Mouse (Mus musculus): ENCODE results near the gene Bnipl. TPM values are rescaled to one million over a fixed set of nuclear protein-coding genes. Genes with fewer than 3 reads are reported as not detected.

Bnipl gene
- polyA plus RNA-seq, 1 experiment from 2014 or later: 1.2 TPM

GRCm38 (mm10) chr3:95286510-95286909, 35.5 kb upstream of the Bnipl start:
- peaks cover 38% of the 10 kb centered on the region for H3K36me3 ChIP-seq
- peaks cover 37% of the 10 kb centered on the region for H3K4me1 ChIP-seq
- no peak for ATAC-seq (replicated peaks; ENCODE audit: low FRiP score)
- H3K27ac ChIP-seq: peak overlapping the region; percentile 59; the same call in 1 of the 2 replicates
- H3K4me3 ChIP-seq (replicated peaks): no peak overlapping the region
- no peaks in the 10 kb centered on the region for H3K27me3 ChIP-seq
- no peak overlapping the region for H3K9ac ChIP-seq
- whole genome bisulfite sequencing: 81% methylated on average over 7 of the region's 7 CpGs
- no peak overlapping the region for H3K4me2 ChIP-seq
- no peaks in the 10 kb centered on the region for H3K9me3 ChIP-seq (replicated peaks)

- Histone ChIP-seq H3K4me1 (peaks cover 37% of the 10 kb centered on the region), H3K27ac (peak overlapping the region; percentile 59; the same call in 1 of the 2 replicates), H3K9ac (no peak overlapping the region), H3K9me3 (replicated peaks) (no peaks in the 10 kb centered on the region), H3K36me3 (peaks cover 33% of the 10 kb centered on the region), H3K4me2 (no peak overlapping the region), H3K27me3 (no peaks in the 10 kb centered on the region), H3K4me3 (replicated peaks) (no peak overlapping the region)
- 50% methylated on average over 5 of the region's 5 CpGs for WGBS
- ATAC-seq (replicated peaks; ENCODE audit: low FRiP score): no peak
These were observed 35.0 kb upstream of the Bnipl start for GRCm38 (mm10) chr3:95286011-95286410.

DNA sequence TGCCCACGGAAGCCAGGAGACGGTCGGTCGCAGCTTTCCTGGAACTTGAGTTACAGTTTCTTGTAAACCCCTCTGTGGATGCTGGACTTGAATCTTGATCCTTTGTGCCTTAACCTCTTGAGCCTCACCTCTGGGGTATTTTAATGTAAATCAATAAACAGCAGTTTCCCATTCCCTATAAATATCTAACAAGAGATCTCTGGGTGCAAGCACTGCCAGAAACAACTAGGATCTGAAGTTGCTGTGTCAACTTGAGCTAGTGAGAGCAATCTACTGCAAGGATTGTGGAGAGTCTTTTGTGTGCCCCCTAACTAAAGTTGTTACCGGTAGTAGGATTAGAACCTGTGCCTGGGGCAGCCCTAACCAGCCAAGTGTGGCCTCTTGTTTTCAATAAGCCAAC, 34.4 kb upstream of the Bnipl start:
- WGBS: 85% methylated on average over 5 of the region's 5 CpGs
- ATAC-seq (replicated peaks; ENCODE audit: low FRiP score): no peak
- H3K4me2 ChIP-seq: no peak overlapping the region
- H3K4me1 ChIP-seq: peaks cover 42% of the 10 kb centered on the region
- peaks cover 27% of the 10 kb centered on the region for H3K36me3 ChIP-seq
- peak overlapping the region; percentile 59; the same call in 1 of the 2 replicates for H3K27ac ChIP-seq
- H3K9me3 ChIP-seq (replicated peaks): no peaks in the 10 kb centered on the region
- no peaks in the 10 kb centered on the region for H3K27me3 ChIP-seq
- no peak overlapping the region for H3K4me3 ChIP-seq (replicated peaks)
- H3K9ac ChIP-seq: no peak overlapping the region

- Histone ChIP-seq H3K36me3 (peaks cover 22% of the 10 kb centered on the region), H3K27ac (0 out of 2 replicates have a peak overlapping the region, but pooled peaks have one; percentile 25), H3K9me3 (replicated peaks) (no peaks in the 10 kb centered on the region), H3K27me3 (no peaks in the 10 kb centered on the region), H3K9ac (peak overlapping the region; percentile 8; the same call in 1 of the 2 replicates), H3K4me3 (replicated peaks) (peak overlapping the region; percentile 83), H3K4me2 (peak overlapping the region; percentile 87), H3K4me1 (peaks cover 38% of the 10 kb centered on the region)
- ATAC-seq (replicated peaks; ENCODE audit: low FRiP score): no peak
- 81% methylated on average over 12 of the region's 12 CpGs for WGBS
These were observed 33.7 kb upstream of the Bnipl start for GRCm38 (mm10) chr3:95284501-95285281.

DNA sequence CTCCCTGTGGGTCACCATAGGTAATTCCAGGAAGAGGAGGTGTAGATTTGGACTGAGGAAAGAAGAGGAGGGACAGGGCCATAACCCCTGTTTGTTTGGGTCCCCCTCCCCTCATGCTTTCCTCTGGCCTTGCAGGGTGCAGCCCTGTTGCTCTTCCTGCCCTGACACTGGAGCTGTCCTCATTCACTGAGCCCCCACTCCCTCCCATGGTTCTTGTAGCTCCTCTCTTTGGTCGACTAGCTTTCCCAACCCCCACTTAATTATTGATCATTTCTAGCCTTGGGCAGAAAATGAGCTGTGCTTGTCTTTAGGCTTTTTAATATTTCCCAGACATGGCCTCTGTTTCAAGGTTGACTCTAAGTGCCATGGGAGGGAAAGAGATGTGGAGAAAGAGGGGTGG, 33.1 kb upstream of the Bnipl start:
- H3K9ac ChIP-seq: peak overlapping the region; percentile 81; the same call in 1 of the 2 replicates
- H3K27me3 ChIP-seq: no peaks in the 10 kb centered on the region
- peak overlapping the region; percentile 87 for H3K4me2 ChIP-seq
- peak overlapping the region; percentile 83 for H3K4me3 ChIP-seq (replicated peaks)
- peaks cover 16% of the 10 kb centered on the region for H3K36me3 ChIP-seq
- H3K9me3 ChIP-seq (replicated peaks): no peaks in the 10 kb centered on the region
- ATAC-seq (replicated peaks; ENCODE audit: low FRiP score): no peak
- peaks cover 38% of the 10 kb centered on the region for H3K4me1 ChIP-seq
- 22% methylated on average over 1 of the region's 1 CpGs for WGBS
- H3K27ac ChIP-seq: peak overlapping the region; percentile 99

DNA sequence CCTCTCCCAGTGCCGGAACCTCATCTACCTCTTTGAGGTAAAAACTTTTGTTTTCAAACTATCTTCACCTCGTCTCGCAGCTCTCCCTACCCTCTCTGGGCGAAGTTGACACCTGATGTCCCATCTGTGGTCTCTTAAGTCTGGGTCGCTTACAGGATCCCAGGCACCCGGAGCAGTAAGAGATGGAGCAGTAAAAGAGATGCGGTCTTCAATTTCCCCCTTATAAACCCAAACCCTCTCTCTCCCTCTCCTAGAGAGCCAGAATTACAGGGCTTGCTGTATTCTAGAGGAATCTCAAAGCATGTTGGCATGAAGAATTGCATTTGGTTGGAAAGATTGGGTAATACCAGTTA, 32.6 kb upstream of the Bnipl start:
- WGBS: under 1% methylated on average over 7 of the region's 7 CpGs
- Histone ChIP-seq H3K4me2 (peak overlapping the region; percentile 87), H3K27ac (peak overlapping the region; percentile 99), H3K4me3 (replicated peaks) (peak overlapping the region; percentile 83), H3K4me1 (peaks cover 38% of the 10 kb centered on the region), H3K27me3 (no peaks in the 10 kb centered on the region), H3K9ac (peak overlapping the region; percentile 81), H3K9me3 (replicated peaks) (no peaks in the 10 kb centered on the region), H3K36me3 (peaks cover 12% of the 10 kb centered on the region)
- ATAC-seq (replicated peaks; ENCODE audit: low FRiP score): no peak

- H3K36me3 ChIP-seq: peaks cover 6% of the 10 kb centered on the region
- WGBS: under 1% methylated on average over 51 of the region's 51 CpGs
- H3K27ac ChIP-seq: peak overlapping the region; percentile 99
- peak overlapping the region; percentile 81 for H3K9ac ChIP-seq
- no peaks in the 10 kb centered on the region for H3K9me3 ChIP-seq (replicated peaks)
- peaks cover 38% of the 10 kb centered on the region for H3K4me1 ChIP-seq
- peak overlapping the region; percentile 87 for H3K4me2 ChIP-seq
- ATAC-seq (replicated peaks; ENCODE audit: low FRiP score): peak; percentile 70
- H3K27me3 ChIP-seq: no peaks in the 10 kb centered on the region
- peak overlapping the region; percentile 83 for H3K4me3 ChIP-seq (replicated peaks)
These were observed 32.0 kb upstream of the Bnipl start for GRCm38 (mm10) chr3:95282865-95283588.

GRCm38 (mm10) chr3:95282381-95282864, 31.4 kb upstream of the Bnipl start:
- 0% methylated on average over 11 of the region's 11 CpGs for WGBS

DNA sequence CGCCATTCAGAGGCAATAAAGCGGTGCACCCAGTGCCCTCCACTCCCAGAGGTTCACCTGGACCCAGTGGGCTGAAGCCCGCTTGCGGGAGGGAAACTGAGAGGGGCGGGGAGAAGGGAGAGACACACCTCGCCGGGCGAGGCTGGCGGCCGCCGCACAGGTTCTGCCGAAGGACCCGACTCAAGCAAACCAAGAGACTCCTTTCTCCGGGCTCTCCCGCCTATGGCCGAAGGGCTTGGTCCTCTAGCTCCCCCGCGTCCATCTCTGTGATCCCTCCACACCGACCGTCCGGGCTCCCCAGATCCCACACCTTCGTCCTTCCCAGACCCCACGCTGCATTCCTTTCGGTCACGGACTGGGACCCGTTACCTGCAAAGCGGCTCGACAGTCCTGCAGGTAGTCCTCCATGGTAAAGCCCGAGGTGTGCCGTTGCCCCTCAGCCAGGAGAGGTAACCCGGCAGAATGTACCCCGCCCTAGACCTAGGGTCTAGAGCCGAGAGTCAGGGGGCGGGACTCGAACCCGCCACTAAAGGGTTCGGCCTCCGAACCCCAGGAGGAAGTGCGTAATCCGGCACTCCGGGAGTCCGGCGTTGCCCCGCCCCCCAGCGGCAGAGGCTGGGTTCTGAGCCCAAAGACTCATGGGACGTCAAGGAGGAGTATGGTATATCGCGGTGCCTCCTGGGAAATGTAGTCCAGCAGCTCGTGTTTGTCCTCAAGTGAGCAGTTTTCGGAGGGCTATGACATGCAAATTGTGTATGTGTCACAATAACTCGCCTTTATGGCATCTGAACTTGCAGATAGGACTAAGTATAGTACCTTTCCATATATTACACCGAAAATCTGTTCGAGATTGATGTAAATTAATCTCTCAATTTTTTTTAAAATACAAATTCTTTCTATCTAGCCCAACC, 30.5 kb upstream of the Bnipl start, which contains the start of the genes Mindy1 and Prune1:
Gene Mindy1 (plus strand): TSS at position 130 of the 911 bp plus-strand sequence.
Gene Prune1 (minus strand): TSS at position 861 of the 911 bp plus-strand sequence.
- no peaks in the 10 kb centered on the region for H3K36me3 ChIP-seq
- H3K4me3 ChIP-seq (replicated peaks): peak within 1 kb of the TSS; percentile 83
- H3K9ac ChIP-seq: peak within 1 kb of the TSS; percentile 81
- no peaks in the 10 kb centered on the region for H3K27me3 ChIP-seq
- H3K4me1 ChIP-seq: peaks cover 46% of the 10 kb centered on the region
- H3K9me3 ChIP-seq (replicated peaks): no peaks in the 10 kb centered on the region
- under 1% methylated on average over 53 of the region's 53 CpGs for WGBS
- H3K4me2 ChIP-seq: peak within 1 kb of the TSS; percentile 87
- ATAC-seq (replicated peaks; ENCODE audit: low FRiP score): peak; percentile 88
- peak within 1 kb of the TSS; percentile 99 for H3K27ac ChIP-seq

More at GRCm38 (mm10) chr3:95282381-95282864, 31.4 kb upstream of the Bnipl start:
- no peak for ATAC-seq (replicated peaks; ENCODE audit: low FRiP score)
- Histone ChIP-seq H3K4me1 (peaks cover 39% of the 10 kb centered on the region), H3K27me3 (no peaks in the 10 kb centered on the region), H3K4me3 (replicated peaks) (peak overlapping the region; percentile 83), H3K4me2 (peak overlapping the region; percentile 87), H3K9ac (peak overlapping the region; percentile 81), H3K9me3 (replicated peaks) (no peaks in the 10 kb centered on the region), H3K27ac (peak overlapping the region; percentile 99), H3K36me3 (peaks cover under 1% of the 10 kb centered on the region; the same call in 1 of the 2 replicates)

DNA sequence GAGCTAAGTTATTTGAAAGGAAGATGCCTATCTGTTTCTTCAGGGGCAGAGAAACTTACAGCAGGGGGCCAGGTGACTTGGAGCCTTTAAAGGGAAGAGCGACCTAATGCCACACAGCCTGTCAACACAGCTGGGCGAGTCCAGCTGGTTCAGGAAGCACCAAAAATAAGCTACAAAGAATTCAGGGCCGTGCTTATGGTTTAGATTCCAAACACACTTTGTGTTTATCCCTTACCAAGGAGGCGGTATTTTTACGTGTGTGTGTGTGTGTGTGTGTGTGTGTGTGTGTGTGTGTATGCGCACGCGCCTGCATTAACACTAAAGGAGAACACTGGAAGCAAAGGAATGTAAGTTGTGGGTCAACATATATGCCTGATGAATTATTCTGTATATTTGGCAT, 29.8 kb upstream of the Bnipl start:
- Histone ChIP-seq H3K9ac (peak overlapping the region; percentile 79), H3K27ac (peak overlapping the region; percentile 99), H3K4me1 (peaks cover 39% of the 10 kb centered on the region), H3K36me3 (no peaks in the 10 kb centered on the region), H3K4me3 (replicated peaks) (peak overlapping the region; percentile 83), H3K9me3 (replicated peaks) (no peaks in the 10 kb centered on the region), H3K27me3 (no peaks in the 10 kb centered on the region), H3K4me2 (peak overlapping the region; percentile 87)
- no peak for ATAC-seq (replicated peaks; ENCODE audit: low FRiP score)
- 16% methylated on average over 8 of the region's 8 CpGs for WGBS

GRCm38 (mm10) chr3:95277149-95277551, 26.2 kb upstream of the Bnipl start:
- H3K4me1 ChIP-seq: peaks cover 13% of the 10 kb centered on the region
- ATAC-seq (replicated peaks; ENCODE audit: low FRiP score): no peak
- WGBS: 70% methylated on average over 1 of the region's 1 CpGs

More at GRCm38 (mm10) chr3:95277149-95277551, 26.2 kb upstream of the Bnipl start:
- no peak overlapping the region for H3K4me3 ChIP-seq (replicated peaks)
- peaks cover 4% of the 10 kb centered on the region for H3K36me3 ChIP-seq
- no peak overlapping the region for H3K9ac ChIP-seq
- no peak overlapping the region for H3K4me2 ChIP-seq
- no peaks in the 10 kb centered on the region for H3K27me3 ChIP-seq
- H3K9me3 ChIP-seq (replicated peaks): no peaks in the 10 kb centered on the region
- H3K27ac ChIP-seq: peak overlapping the region; percentile 48; the same call in 1 of the 2 replicates
